Comparison of ENCODE assay signal across 9 mouse cellular contexts in genomic region chr14:54912109-54912850, GRCm38 (mm10). TPM values are rescaled to one million over a fixed set of nuclear protein-coding genes. Genes with fewer than 3 reads are reported as not detected.
DNase-seq lines count a peak whose midpoint lies in the region; ATAC-seq lines count a peak whose summit lies in the region.
"Had no signal": no experiment of that assay in that cellular context is flagged by ENCODE, and none has a peak within 500 bp of the region (broad histone marks: within the 10 kb centered on the region; RNA-seq: fewer than 3 reads in every experiment).

No protein-coding gene starts in this region.

- H3K27ac ChIP-seq in heart, embryonic 15.5 days: peak overlapping the region; percentile 70

- 2% methylated on average over 56 of the region's 69 CpGs for WGBS in heart, embryonic 15.5 days

- ATAC-seq in frontal cortex, adult (ENCODE audit: low TSS enrichment): peak; percentile 15; the same call in 1 of the 2 replicates
- ATAC-seq in heart, embryonic 15.5 days (replicated peaks; ENCODE audit: insufficient number of reproducible peaks, insufficient read depth, low FRiP score, low read depth): peak; percentile 59

- no peaks in the 10 kb centered on the region for H3K9me3 ChIP-seq in heart, embryonic 15.5 days (replicated peaks)

- H3K36me3 ChIP-seq in heart, embryonic 15.5 days: peaks cover 14% of the 10 kb centered on the region; the same call in 1 of the 2 replicates

- no peak for DNase-seq in frontal cortex, postnatal 14 days (ENCODE audit: low spot score in 2 of 2)
- peak; percentile 54 to 56 for DNase-seq in right cerebral cortex, postnatal 10 days (ENCODE audit: low spot score in 2 of 2)
- no peak for DNase-seq in right cerebral cortex, postnatal 14 days
- peak; percentile 24 for DNase-seq in lung, postnatal 10 days
- DNase-seq in thymus, postnatal 25 days: peak; percentile 14
- no peak for DNase-seq in spleen, adult 12 weeks (ENCODE audit: low spot score)

- H3K27me3 ChIP-seq in heart, embryonic 15.5 days: 0 out of 2 replicates have a peak, but pooled peaks cover 3% of the 10 kb centered on the region

- peaks cover 19% of the 10 kb centered on the region for H3K4me1 ChIP-seq in heart, embryonic 15.5 days (replicated peaks)

- peak overlapping the region; percentile 96 for H3K9ac ChIP-seq in heart, embryonic 15.5 days

- H3K4me3 ChIP-seq in heart, embryonic 15.5 days: peak overlapping the region; percentile 94

- peak overlapping the region; percentile 99 for H3K4me2 ChIP-seq in heart, embryonic 15.5 days

RNA-seq across cellular contexts. Expression of gene Slc22a17, which starts 0.7 kb away (rescaled TPM):
- polyA plus RNA-seq in heart, embryonic 15.5 days (2015; fragmentation: Nextera tagmentation; extraction: Ambion mirVana): 30.2 and 40.9 TPM in 2 replicates

RNA-seq across cellular contexts. Expression of gene Efs, which starts 13.6 kb away (rescaled TPM):
- polyA plus RNA-seq in heart, embryonic 15.5 days (2015; fragmentation: Nextera tagmentation; extraction: Ambion mirVana): 10.6 and 18.8 TPM in 2 replicates

RNA-seq across cellular contexts. Expression of gene Pabpn1, which starts 20.0 kb away (rescaled TPM):
- polyA plus RNA-seq in heart, embryonic 15.5 days (2015; fragmentation: Nextera tagmentation; extraction: Ambion mirVana): 56.5 and 73.4 TPM in 2 replicates

RNA-seq across cellular contexts. Expression of gene Il25, which starts 20.2 kb away (rescaled TPM):
- not detected in 2 replicates for polyA plus RNA-seq in heart, embryonic 15.5 days (2015; fragmentation: Nextera tagmentation; extraction: Ambion mirVana)
- polyA plus RNA-seq: gonadal fat pad, adult 2 months had no signal

RNA-seq across cellular contexts. Expression of gene Cmtm5, which starts 23.8 kb away (rescaled TPM):
- 0.74 and 2.4 TPM in 2 replicates for polyA plus RNA-seq in heart, embryonic 15.5 days (2015; fragmentation: Nextera tagmentation; extraction: Ambion mirVana)

Comparison
In these comparisons a context has a peak if more than half of its experiments do, and no peak if none do; other contexts are left out.
1. DNase-seq: peak in right cerebral cortex, postnatal 10 days (2 of 2), lung, postnatal 10 days (single experiment) and thymus, postnatal 25 days (single experiment); none in frontal cortex, postnatal 14 days (0 of 2), right cerebral cortex, postnatal 14 days (single experiment) and spleen, adult 12 weeks (single experiment).